Mouse (Mus musculus) neural tube, embryonic 15.5 days (tissue): ENCODE data around the gene Elp4. TPM values are rescaled to one million over a fixed set of nuclear protein-coding genes. Genes with fewer than 3 reads are reported as not detected.

Experiments used
- ATAC-seq: fragments of 200-750 bp; cut with Nextera tagmentation; 2 replicates; pipeline ENCODE4 v1.8.0; 2017; ENCODE audit warnings: mild to moderate bottlenecking, moderate TSS enrichment, moderate library complexity; ENCODE audit not compliant: low FRiP score
- H3K27ac ChIP-seq: fragments of 300-500 bp; sonication (generic); replicated peaks from 2 replicates; pipeline ENCODE4 v1.5.1; 2015; ENCODE audit warnings: mild to moderate bottlenecking, inconsistent platforms
- H3K27me3 ChIP-seq: fragments of 300-500 bp; sonication (generic); replicated peaks from 2 replicates; pipeline ENCODE4 v1.6.1; 2015; ENCODE audit warnings: inconsistent platforms
- H3K36me3 ChIP-seq: fragments of 300-500 bp; sonication (generic); 2 replicates; pipeline ENCODE4 v1.6.1; 2015; ENCODE audit warnings: inconsistent platforms
- H3K4me1 ChIP-seq: fragments of 300-500 bp; sonication (generic); 2 replicates; pipeline ENCODE4 v1.6.1; 2015; ENCODE audit warnings: inconsistent platforms
- H3K4me2 ChIP-seq: fragments of 300-500 bp; sonication (generic); 2 replicates; pipeline ENCODE4 v1.6.1; 2015; ENCODE audit warnings: inconsistent platforms, mild to moderate bottlenecking, moderate library complexity
- H3K4me3 ChIP-seq: fragments of 300-500 bp; sonication (generic); replicated peaks from 2 replicates; pipeline ENCODE4 v1.5.1; 2015; ENCODE audit warnings: mild to moderate bottlenecking, inconsistent platforms
- H3K9ac ChIP-seq: fragments of 300-500 bp; sonication (generic); replicated peaks from 2 replicates; pipeline ENCODE4 v1.6.1; 2015; ENCODE audit warnings: mild to moderate bottlenecking, inconsistent platforms
- H3K9me3 ChIP-seq: fragments of 300-500 bp; sonication (generic); replicated peaks from 2 replicates; pipeline ENCODE4 v1.6.1; 2016; ENCODE audit warnings: inconsistent platforms
- WGBS: fragments of 180-500 bp; shearing (Covaris S2); methylation state at CpG from one replicate; pipeline ENCODE4 v1.1.7; 2015; ENCODE audit warnings: mixed read lengths; 5-methylcytosine and 5-hydroxymethylcytosine counted together
- polyA plus RNA-seq: library from polyadenylated mRNA; unstranded; fragments of >200 nt; fragmentation: Nextera tagmentation; extraction: Ambion mirVana; gene quantifications from 2 replicates; pipeline ENCODE4 v1.2.1, GENCODE M21; 2015

The Elp4 gene
- polyA plus RNA-seq, 1 experiment from 2014 or later: 38.1 TPM

DNA sequence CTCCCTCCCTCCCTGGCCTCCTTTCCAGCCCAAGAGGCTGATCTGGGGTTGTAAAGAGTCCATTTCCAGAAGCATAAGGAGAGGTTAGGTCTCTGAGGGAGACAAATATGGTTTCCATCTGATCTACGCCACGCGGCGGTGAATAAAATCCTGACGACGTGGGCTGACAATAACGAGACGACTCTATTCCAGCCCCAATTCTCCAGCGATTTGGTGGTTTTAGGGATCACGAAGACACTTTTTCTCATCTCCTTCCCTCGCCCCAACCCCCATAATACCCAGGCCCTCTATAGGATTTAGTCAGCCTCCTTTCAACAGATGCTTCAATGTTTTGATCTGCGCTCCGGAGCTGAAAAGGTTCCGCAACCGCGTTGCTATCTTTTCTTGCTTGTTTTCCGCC lies 216.4 kb downstream of the Elp4 start:
- Histone ChIP-seq H3K27me3 (peaks cover 86% of the 10 kb centered on the region), H3K36me3 (no peaks in the 10 kb centered on the region), H3K9me3 (no peaks in the 10 kb centered on the region), H3K27ac (no peak overlapping the region), H3K4me2 (peak overlapping the region; percentile 46), H3K4me1 (peaks cover 31% of the 10 kb centered on the region), H3K4me3 (peak overlapping the region; percentile 14), H3K9ac (no peak overlapping the region)
- no peak for ATAC-seq
- WGBS: 7% methylated on average over 17 of the region's 17 CpGs

DNA sequence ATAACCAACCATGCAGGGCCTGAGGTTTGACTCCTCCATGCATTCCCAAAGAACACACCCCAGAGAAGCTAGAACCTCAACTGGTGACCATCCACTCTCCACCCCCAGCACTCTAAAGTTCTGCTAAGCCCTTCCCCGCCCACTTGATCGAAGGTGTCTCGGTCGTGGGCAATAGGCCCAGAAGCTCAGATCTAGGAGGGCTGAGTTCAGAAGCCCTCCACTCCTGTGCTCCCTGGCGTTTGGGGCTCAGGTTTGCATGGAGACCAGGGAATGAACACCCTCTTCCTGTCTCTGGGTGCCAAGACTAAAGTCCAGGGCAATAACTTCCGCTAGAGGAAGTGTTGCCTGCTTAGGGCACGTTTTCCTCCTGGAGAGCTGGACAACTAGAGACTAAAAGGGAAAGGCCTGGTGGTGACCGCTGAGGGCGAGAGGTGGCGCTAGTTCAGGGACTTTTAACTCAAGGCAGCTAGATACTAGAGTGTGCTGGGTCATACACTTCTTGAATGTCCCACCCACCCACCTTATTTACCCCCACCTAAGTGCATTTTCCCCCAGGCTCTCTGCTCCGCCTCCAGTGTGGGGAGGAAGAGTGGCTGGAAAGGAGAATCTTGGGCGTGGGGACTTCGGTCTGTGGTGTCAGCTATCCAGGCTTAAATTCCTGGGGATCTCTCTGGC lies 216.9 kb downstream of the Elp4 start:
- WGBS: 12% methylated on average over 13 of the region's 13 CpGs
- ATAC-seq: 0 out of 2 replicates have a peak, but pooled peaks have one; percentile 42
- Histone ChIP-seq H3K4me2 (peak overlapping the region; percentile 46), H3K27me3 (peaks cover 82% of the 10 kb centered on the region), H3K27ac (no peak overlapping the region), H3K4me3 (peak overlapping the region; percentile 14; the same call in 1 of the 2 replicates), H3K9me3 (no peaks in the 10 kb centered on the region), H3K4me1 (peaks cover 32% of the 10 kb centered on the region), H3K9ac (no peak overlapping the region), H3K36me3 (no peaks in the 10 kb centered on the region)

DNA sequence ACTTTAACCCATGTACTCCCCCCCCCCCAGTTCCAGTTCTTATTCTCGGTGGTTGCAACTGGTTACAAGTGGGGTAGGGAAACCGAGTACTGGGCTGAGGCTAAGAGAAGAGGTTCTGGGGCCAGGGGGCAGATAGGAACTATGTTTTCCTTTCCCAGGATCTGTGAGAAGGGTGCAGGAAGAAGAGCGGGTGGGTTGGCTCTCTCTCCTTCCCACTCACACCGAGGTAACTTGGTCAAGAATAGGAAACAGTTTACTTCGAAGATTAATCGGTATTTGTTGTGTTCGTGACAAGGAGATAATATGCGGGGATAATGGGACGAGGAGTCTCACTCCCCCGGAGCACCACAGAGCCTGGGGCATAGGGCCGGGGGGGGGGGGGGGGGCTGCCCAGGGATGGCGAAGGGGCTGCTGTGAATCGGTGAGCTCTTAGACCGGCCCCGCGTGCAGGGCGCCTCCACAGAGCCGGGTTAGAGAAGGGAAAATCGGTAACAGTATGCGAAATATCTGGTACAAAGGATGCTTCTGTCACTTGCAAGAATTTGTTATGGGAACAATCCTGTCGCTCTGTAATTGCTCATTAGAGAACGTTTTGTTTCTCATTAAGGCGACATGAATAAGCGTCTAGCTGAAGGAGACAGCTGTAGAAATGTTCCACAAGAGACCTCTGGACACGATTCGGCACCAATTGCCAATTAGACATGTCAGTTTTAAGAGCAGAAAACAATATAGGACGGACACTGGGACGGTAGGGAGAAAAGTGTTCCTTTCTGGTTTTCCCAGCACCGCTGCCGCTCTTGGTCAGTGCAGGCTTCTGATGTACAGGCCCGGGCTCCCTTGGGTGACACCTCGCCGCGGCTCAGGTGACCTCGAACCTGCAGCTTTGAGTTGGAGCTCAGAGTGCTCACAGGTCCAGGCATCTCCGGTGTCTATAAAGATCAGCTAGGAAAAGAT lies 217.7 kb downstream of the Elp4 start:
- peaks cover 81% of the 10 kb centered on the region for H3K27me3 ChIP-seq
- H3K4me1 ChIP-seq: peaks cover 40% of the 10 kb centered on the region
- no peak overlapping the region for H3K4me3 ChIP-seq
- ATAC-seq: no peak
- H3K9me3 ChIP-seq: no peaks in the 10 kb centered on the region
- 7% methylated on average over 36 of the region's 36 CpGs for WGBS
- H3K4me2 ChIP-seq: no peak overlapping the region
- H3K36me3 ChIP-seq: no peaks in the 10 kb centered on the region
- H3K9ac ChIP-seq: no peak overlapping the region
- H3K27ac ChIP-seq: no peak overlapping the region

DNA sequence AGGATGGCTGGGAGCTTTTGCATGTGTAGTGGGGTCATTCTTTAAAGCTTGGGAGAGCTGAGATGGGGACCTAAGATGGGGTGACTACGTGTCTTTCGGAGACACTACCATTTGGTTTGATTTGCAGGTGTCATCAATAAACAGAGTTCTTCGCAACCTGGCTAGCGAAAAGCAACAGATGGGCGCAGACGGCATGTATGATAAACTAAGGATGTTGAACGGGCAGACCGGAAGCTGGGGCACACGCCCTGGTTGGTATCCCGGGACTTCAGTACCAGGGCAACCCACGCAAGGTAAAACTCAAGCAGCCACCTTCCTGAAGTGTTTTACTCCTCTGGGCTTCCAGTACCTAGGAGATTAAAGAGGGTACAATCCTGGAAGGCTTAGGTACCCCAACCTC lies 218.7 kb downstream of the Elp4 start:
- Histone ChIP-seq H3K9ac (no peak overlapping the region), H3K27ac (no peak overlapping the region), H3K36me3 (no peaks in the 10 kb centered on the region), H3K4me1 (peaks cover 45% of the 10 kb centered on the region), H3K27me3 (peaks cover 84% of the 10 kb centered on the region), H3K9me3 (no peaks in the 10 kb centered on the region), H3K4me2 (no peak overlapping the region), H3K4me3 (no peak overlapping the region)
- 39% methylated on average over 11 of the region's 11 CpGs for WGBS
- no peak for ATAC-seq

DNA sequence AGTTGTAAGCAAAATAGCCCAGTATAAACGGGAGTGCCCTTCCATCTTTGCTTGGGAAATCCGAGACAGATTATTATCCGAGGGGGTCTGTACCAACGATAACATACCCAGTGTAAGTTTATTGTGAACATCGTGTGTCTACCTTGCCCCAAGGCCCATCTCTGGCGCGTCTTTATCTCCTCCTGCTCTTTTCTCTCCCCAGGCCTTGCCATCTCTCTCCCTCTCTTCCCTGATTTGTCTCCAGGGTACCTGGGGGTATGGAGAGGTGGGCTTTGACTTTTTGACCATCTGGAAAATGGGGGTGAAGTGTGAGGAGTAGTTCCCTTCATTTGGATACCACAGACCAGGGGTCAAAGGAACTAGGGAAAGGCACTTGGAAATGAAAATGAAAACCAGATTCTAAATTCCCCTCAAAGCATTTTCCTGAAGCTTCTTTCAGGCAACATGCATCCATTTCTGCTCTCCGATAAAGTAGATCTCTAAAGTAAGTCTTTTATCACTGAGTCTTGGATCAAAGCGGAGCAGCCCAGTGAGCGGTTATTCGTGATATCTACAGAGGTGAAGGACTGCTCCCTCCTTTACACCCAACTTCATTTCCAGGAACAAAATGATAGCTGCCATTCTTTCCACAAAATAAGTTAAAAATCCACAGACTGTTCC lies 219.2 kb downstream of the Elp4 start:
- H3K4me2 ChIP-seq: no peak overlapping the region
- peaks cover 83% of the 10 kb centered on the region for H3K27me3 ChIP-seq
- no peaks in the 10 kb centered on the region for H3K36me3 ChIP-seq
- no peak overlapping the region for H3K9ac ChIP-seq
- H3K27ac ChIP-seq: no peak overlapping the region
- no peak for ATAC-seq
- no peak overlapping the region for H3K4me3 ChIP-seq
- WGBS: 42% methylated on average over 11 of the region's 11 CpGs
- no peaks in the 10 kb centered on the region for H3K9me3 ChIP-seq
- H3K4me1 ChIP-seq: peaks cover 42% of the 10 kb centered on the region

DNA sequence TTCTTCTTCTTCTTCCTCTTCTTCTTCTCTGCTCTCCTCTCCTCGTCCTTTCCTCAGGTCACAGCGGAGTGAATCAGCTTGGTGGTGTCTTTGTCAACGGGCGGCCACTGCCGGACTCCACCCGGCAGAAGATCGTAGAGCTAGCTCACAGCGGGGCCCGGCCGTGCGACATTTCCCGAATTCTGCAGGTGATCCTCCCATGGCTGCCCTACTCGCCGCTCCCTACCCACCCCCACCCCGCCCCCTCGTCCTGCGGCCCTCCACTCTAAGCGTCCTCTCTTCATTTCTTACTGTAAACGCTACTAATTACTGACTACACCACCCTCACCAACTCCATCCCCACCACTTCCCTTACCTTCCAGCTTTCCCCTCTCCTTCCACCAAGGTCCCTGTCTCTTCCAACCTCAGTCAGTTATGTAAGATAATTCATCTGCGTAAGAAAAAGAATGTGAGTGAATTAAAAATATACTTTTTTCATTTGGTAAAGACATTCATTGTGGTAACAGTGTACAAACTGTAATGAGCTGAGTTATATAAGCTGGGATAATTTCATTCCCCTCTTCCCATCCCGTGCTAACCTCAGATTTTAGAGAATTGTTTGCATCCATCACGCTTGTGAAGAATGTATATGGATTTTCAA lies 220.5 kb downstream of the Elp4 start:
- WGBS: 25% methylated on average over 22 of the region's 22 CpGs
- Histone ChIP-seq H3K4me1 (peaks cover 34% of the 10 kb centered on the region), H3K9me3 (no peaks in the 10 kb centered on the region), H3K4me2 (no peak overlapping the region), H3K4me3 (no peak overlapping the region), H3K27ac (no peak overlapping the region), H3K27me3 (peaks cover 85% of the 10 kb centered on the region), H3K36me3 (no peaks in the 10 kb centered on the region), H3K9ac (no peak overlapping the region)
- no peak for ATAC-seq

DNA sequence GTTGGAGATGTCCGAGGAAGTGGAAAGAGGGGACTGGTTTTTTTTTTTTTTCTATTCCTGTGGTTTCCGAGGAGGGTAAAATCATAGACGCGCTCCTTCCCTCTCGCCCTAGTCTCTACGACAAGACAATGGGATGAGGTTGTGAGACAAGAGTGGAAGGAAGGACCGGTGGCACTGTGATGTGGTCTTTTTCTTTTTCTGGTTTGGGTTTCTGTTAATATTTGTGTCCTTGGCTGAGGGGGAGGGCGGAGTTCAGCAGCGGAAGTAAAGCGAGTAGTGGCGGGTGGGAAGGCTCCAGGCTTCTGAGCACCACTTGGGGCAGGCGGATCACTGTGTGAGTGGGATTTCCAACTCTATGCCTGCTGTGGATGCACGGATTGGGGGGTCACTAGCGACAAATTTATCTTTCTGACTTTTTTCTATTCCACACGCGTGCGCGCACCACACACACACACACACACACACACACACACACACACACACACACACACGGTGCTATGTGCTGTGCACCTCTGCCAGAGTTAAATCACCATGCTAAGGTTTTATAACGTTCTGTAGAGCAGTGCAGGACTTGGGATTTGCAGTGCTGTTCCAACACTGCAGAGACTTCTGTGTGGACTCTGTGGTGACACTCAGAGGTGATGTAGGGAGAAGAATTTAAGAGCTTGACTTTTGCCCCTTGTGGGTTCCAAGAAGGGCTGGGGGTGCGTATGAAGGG lies 221.6 kb downstream of the Elp4 start:
- Histone ChIP-seq H3K4me1 (peaks cover 23% of the 10 kb centered on the region), H3K36me3 (no peaks in the 10 kb centered on the region), H3K27ac (no peak overlapping the region), H3K9ac (no peak overlapping the region), H3K27me3 (peaks cover 82% of the 10 kb centered on the region), H3K4me2 (peak overlapping the region; percentile 42), H3K9me3 (no peaks in the 10 kb centered on the region), H3K4me3 (0 out of 2 replicates have a peak overlapping the region, but pooled peaks have one; percentile 9)
- 10% methylated on average over 21 of the region's 21 CpGs for WGBS
- ATAC-seq: no peak

DNA sequence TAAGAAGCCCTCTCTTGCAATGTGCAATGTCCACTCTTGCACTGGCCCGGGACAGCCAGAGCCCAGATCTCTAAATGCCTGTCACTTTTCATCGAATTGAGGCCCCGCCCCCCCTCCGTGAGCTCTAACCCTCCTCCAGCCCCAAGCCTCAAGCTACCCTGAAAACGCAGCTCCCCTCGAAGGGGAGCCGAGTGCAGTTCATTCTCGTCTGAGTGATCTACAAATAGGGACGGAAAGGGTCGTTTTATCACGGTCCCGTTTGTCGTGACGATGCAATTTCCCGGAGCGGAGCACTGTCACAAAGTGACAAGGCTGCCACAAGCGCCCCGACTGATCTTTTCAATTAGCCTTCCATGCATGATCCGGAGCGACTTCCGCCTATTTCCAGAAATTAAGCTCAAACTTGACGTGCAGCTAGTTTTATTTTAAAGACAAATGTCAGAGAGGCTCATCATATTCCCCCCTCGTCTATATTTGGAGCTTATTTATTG lies 222.3 kb downstream of the Elp4 start:
- WGBS: 2% methylated on average over 23 of the region's 23 CpGs
- Histone ChIP-seq H3K4me1 (peaks cover 18% of the 10 kb centered on the region), H3K27me3 (peaks cover 80% of the 10 kb centered on the region), H3K9me3 (no peaks in the 10 kb centered on the region), H3K4me2 (peak overlapping the region; percentile 42), H3K9ac (no peak overlapping the region), H3K27ac (0 out of 2 replicates have a peak overlapping the region, but pooled peaks have one; percentile 43), H3K4me3 (peak overlapping the region; percentile 9; the same call in 1 of the 2 replicates), H3K36me3 (no peaks in the 10 kb centered on the region)
- ATAC-seq: 0 out of 2 replicates have a peak, but pooled peaks have one; percentile 12

DNA sequence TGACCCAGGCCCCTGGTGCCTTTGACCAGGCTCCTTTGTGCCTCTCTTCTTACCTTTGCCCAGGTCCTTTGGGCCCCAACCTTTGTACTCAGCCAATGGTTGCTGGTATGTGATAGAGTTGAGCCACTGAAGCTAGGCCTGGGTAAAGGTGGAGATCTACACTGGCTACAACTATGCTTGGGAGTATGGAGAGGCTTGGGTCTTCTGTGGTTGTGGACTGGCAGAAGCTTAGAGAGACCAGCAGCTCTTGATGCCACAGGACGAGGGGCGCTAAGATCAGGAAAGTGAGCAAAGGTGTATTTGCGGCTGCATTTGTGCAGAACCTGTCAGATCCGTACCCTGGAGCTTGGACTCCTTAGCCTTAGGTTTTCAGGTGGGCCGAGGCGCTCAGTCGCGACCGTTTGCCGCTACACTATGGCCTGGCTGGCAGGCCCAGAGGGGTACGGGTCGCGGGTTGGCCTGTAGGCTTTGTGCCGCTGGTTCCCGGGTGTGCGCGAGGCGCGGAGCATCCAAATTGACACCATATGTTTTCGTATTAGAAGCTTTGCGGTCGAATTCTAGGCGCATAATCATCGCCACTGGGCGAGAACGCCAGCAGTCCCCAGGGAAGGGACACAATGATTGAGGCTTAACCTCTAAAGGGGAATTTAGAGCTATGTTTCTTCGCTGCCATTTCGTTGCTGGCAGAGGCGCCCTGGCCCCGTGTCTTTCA lies 223.2 kb downstream of the Elp4 start:
- no peaks in the 10 kb centered on the region for H3K36me3 ChIP-seq
- 0 out of 2 replicates have a peak overlapping the region, but pooled peaks have one; percentile 43 for H3K27ac ChIP-seq
- WGBS: 7% methylated on average over 30 of the region's 30 CpGs
- H3K4me2 ChIP-seq: peak overlapping the region; percentile 42
- H3K4me1 ChIP-seq: peaks cover 20% of the 10 kb centered on the region
- ATAC-seq: no peak
- H3K9ac ChIP-seq: no peak overlapping the region
- 0 out of 2 replicates have a peak overlapping the region, but pooled peaks have one; percentile 7 for H3K4me3 ChIP-seq
- no peaks in the 10 kb centered on the region for H3K9me3 ChIP-seq
- peaks cover 78% of the 10 kb centered on the region for H3K27me3 ChIP-seq
